Mouse (Mus musculus) kidney, postnatal 0 days (tissue): ENCODE results near the gene Cdk6. TPM values are rescaled to one million over a fixed set of nuclear protein-coding genes. Genes with fewer than 3 reads are reported as not detected.

Experiments
- ATAC-seq: fragments of 200-750 bp; cut with Nextera tagmentation; replicated peaks from 2 replicates; pipeline ENCODE4 v1.8.0; 2017; ENCODE audit warnings: low read depth, moderate number of reproducible peaks, moderate TSS enrichment, moderate library complexity; ENCODE audit not compliant: low FRiP score
- DNase-seq: peaks from one replicate; pipeline ENCODE4 v3.0.0-alpha.2; 2016; ENCODE audit warnings: low spot score
- H3K27ac ChIP-seq: fragments of 300-500 bp; sonication (generic); 2 replicates; pipeline ENCODE4 v1.5.1; 2014; ENCODE audit warnings: mild to moderate bottlenecking
- H3K27me3 ChIP-seq: fragments of 300-500 bp; sonication (generic); 2 replicates; pipeline ENCODE4 v1.6.1; 2014; ENCODE audit warnings: low read length, mixed read lengths; ENCODE audit not compliant: insufficient read depth
- H3K36me3 ChIP-seq: fragments of 300-500 bp; sonication (generic); 2 replicates; pipeline ENCODE4 v1.6.1; 2014; ENCODE audit warnings: low read length, mixed read lengths; ENCODE audit not compliant: insufficient read depth
- H3K4me1 ChIP-seq: fragments of 300-500 bp; sonication (generic); replicated peaks from 2 replicates; pipeline ENCODE4 v1.6.1; 2014; ENCODE audit warnings: antibody characterized with exemption, low read length, mixed read lengths; ENCODE audit not compliant: insufficient read depth
- H3K4me2 ChIP-seq: fragments of 300-500 bp; sonication (generic); 2 replicates; pipeline ENCODE4 v1.6.1; 2014; ENCODE audit warnings: mild to moderate bottlenecking, low read length, moderate library complexity, mixed read lengths
- H3K4me3 ChIP-seq: fragments of 300-500 bp; sonication (generic); replicated peaks from 2 replicates; pipeline ENCODE4 v1.5.1; 2014; ENCODE audit warnings: low read depth, low read length
- H3K9ac ChIP-seq: fragments of 300-500 bp; sonication (generic); 2 replicates; pipeline ENCODE4 v1.6.1; 2014; ENCODE audit warnings: low read depth, low read length
- H3K9me3 ChIP-seq: fragments of 300-500 bp; sonication (generic); replicated peaks from 2 replicates; pipeline ENCODE4 v1.6.1; 2016; ENCODE audit warnings: low read length, inconsistent platforms, mixed read lengths
- CTCF ChIP-seq: IDR thresholded peaks from 2 replicates; pipeline ENCODE4 v1.5.1; 2016; ENCODE audit warnings: antibody characterized with exemption, low read depth, mild to moderate bottlenecking, moderate library complexity
- WGBS: fragments of 180-500 bp; shearing (Covaris S2); extraction: QIAGEN DNeasy Blood & Tissue Kit; methylation state at CpG from one replicate; pipeline ENCODE4 v1.1.7; 2014; 5-methylcytosine and 5-hydroxymethylcytosine counted together
- polyA plus RNA-seq: library from polyadenylated mRNA; unstranded; fragments of >200 nt; fragmentation: Nextera tagmentation; extraction: Ambion mirVana; gene quantifications from 2 replicates; pipeline ENCODE4 v1.2.1, GENCODE M21; 2015

The Cdk6 gene
- polyA plus RNA-seq, 1 experiment from 2014 or later = 20.1 TPM

DNA sequence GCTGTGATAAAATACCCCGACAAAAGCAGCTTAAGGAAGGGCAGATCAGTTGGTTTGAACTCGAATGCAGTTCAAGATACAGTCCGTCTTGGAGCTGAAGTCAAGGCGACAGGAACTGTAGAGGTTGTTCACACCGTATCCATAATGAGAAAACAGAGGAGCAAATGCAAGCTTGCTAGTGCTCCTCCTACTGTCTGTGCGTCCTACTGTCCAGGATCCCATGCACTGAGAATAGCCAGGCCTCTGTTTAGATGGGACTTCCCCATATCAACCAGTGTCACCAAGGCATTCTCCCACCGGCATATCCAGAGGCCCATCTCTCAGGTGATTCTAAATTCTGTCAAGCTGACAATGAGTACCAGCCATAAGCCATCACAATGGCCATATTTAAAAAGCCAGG lies 18.6 kb downstream of the Cdk6 start:
- no peaks in the 10 kb centered on the region for H3K27me3 ChIP-seq

DNA sequence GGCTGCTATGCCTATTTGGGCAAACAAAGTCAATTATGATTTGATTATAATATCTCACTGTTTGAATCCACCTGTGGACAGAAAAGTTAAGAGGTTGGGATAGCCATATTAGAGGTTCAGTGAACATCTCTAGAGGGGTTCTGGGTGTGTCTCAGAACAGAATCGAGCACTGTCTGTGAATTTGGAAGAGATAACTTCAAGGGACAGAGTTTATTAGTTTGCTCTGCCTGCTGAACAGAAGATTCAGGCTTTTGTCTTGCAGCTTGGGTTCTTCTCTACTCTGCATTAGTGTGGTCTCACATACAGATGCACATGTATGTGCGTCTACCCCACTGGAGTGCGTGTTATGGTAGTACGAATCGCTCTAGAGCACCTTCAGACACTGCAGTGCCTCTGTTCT lies 20.0 kb downstream of the Cdk6 start:
- Histone ChIP-seq H3K27me3 (no peaks in the 10 kb centered on the region), H3K36me3 (no peaks in the 10 kb centered on the region), H3K9ac (no peak overlapping the region), H3K4me2 (no peak overlapping the region), H3K4me3 (no peak overlapping the region), H3K27ac (no peak overlapping the region), H3K9me3 (no peaks in the 10 kb centered on the region), H3K4me1 (no peaks in the 10 kb centered on the region)
- WGBS = 92% methylated on average over 5 of the region's 5 CpGs
- no peak for DNase-seq
- ATAC-seq = no peak
- no peak for TF ChIP-seq CTCF

More for the DNA sequence above, 18.6 kb downstream of the Cdk6 start:
- no peak overlapping the region for H3K27ac ChIP-seq
- ATAC-seq (no peak), DNase-seq (no peak)
- WGBS = 80% methylated on average over 7 of the region's 7 CpGs
- H3K4me3 ChIP-seq = no peak overlapping the region
- H3K36me3 ChIP-seq = no peaks in the 10 kb centered on the region
- H3K4me1 ChIP-seq = no peaks in the 10 kb centered on the region
- no peak overlapping the region for H3K4me2 ChIP-seq
- no peak overlapping the region for H3K9ac ChIP-seq
- no peak for TF ChIP-seq CTCF
- H3K9me3 ChIP-seq = no peaks in the 10 kb centered on the region

DNA sequence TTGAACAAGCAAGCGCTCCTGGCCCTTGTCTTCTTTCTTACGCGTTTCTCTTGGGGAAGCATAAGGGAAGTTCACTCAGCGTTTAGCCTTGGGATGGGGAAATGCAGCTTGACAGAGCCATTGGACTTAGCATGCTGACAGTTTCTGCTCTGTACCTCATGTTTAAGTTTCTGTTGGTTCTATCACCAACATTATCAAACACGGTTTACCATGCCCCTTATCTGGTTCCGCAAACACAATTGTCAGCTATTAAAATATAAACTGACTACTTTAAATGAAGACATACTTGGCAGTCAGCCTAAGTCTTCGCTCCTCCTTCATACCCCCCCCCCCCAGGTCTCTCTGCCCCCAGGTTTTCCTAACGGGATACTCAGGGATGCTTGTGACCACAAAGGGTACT lies 20.8 kb downstream of the Cdk6 start:
- Histone ChIP-seq H3K4me2 (no peak overlapping the region), H3K27ac (no peak overlapping the region), H3K36me3 (no peaks in the 10 kb centered on the region), H3K4me3 (no peak overlapping the region), H3K4me1 (no peaks in the 10 kb centered on the region), H3K27me3 (no peaks in the 10 kb centered on the region), H3K9ac (no peak overlapping the region), H3K9me3 (no peaks in the 10 kb centered on the region)
- WGBS = 84% methylated on average over 8 of the region's 8 CpGs
- no peak for TF ChIP-seq CTCF
- ATAC-seq (no peak), DNase-seq (no peak)

DNA sequence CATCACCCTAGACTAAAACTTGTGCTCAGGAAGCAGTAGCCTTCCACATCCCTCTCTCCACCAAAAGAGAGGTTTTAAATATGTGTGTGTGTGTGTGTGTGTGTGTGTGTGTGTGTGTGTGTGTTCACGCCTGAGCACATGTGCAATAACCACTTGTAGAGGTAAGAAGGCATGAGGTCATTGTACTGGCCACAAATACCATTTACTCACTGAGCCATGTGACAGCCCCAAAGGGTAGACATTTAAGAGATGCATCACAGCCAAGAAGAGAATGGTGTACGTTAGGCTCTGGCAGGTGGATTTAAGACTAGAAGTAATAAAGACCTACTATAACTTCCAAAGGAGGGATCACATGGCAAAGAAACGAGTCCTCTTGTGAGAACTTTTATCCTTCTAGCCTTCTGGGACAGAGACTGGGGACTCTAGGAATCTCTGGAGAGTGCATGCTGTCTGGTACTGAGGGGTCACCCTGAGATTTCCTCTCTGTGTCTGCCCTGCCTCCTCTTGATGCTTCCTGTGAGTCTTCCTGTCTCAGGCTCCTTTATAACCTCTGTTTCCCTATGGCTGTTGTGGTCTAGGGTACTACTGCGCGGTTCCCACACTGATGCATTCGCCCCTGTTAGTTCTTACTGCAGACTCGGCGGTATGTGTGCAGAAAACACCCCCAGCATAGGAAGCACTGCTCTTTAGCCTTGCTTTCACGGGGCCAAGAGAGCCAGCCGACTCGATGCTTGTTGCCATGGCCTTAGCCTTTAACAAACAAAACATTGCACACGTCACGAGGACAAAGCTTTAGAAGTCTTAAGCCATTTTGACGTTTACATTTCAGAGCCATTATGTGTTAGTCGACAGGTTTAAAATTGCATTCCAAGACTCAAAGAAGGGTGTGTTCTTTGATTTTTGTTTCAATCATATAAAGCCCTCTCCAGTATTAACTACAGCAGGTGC lies 22.0 kb downstream of the Cdk6 start:
- H3K27me3 ChIP-seq = no peaks in the 10 kb centered on the region
- H3K9me3 ChIP-seq = no peaks in the 10 kb centered on the region
- H3K9ac ChIP-seq = no peak overlapping the region
- ATAC-seq (no peak), DNase-seq (no peak)
- no peak overlapping the region for H3K27ac ChIP-seq
- H3K4me1 ChIP-seq = no peaks in the 10 kb centered on the region
- no peak for TF ChIP-seq CTCF
- no peaks in the 10 kb centered on the region for H3K36me3 ChIP-seq
- WGBS = 70% methylated on average over 15 of the region's 15 CpGs
- no peak overlapping the region for H3K4me3 ChIP-seq
- H3K4me2 ChIP-seq = no peak overlapping the region

DNA sequence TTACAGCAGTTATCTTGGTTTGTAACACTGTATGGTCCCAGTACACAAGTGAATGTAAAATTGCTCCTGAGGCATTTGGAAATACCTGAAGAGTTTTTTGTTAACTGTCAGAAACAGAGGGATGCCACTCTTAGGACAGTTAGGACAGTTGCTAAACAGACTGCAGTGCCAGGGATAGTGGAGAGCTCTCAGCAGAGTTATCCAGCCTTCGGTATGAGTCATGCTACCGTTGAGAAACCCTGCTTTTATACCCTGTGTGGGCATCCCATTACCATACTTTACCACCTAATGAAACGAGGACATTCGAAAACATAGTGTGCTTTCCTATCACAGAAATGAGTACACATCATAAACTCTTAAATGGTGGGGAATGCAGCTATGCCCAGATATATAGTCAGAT lies 25.8 kb downstream of the Cdk6 start:
- H3K27ac ChIP-seq = no peak overlapping the region
- no peaks in the 10 kb centered on the region for H3K9me3 ChIP-seq
- no peak overlapping the region for H3K9ac ChIP-seq
- H3K4me3 ChIP-seq = no peak overlapping the region
- no peak for TF ChIP-seq CTCF
- 89% methylated on average over 4 of the region's 4 CpGs for WGBS
- no peaks in the 10 kb centered on the region for H3K36me3 ChIP-seq
- ATAC-seq (no peak), DNase-seq (no peak)
- H3K4me2 ChIP-seq = no peak overlapping the region
- H3K4me1 ChIP-seq = no peaks in the 10 kb centered on the region
- H3K27me3 ChIP-seq = no peaks in the 10 kb centered on the region

DNA sequence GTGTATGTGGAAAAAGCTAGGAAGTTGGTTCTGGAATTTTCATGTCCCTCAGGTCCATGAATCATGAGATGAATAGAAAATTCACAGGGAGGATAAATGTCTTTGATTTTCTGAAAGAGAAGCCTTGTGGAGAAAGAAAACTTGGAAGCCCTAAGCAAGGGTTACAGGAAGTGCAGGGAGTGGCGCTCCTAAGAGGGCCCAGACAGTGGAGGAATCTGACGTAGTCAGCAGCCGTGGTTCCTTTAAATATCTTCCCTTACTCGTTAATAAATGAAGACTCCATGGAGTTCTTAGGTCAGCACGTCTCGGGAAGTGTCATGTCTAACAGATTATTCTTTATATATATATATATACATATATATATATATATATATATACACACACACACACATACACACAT lies 28.0 kb downstream of the Cdk6 start:
- H3K4me1 ChIP-seq = no peaks in the 10 kb centered on the region
- H3K4me3 ChIP-seq = no peak overlapping the region
- no peaks in the 10 kb centered on the region for H3K9me3 ChIP-seq
- WGBS = 34% methylated on average over 6 of the region's 6 CpGs
- 0 out of 2 replicates have a peak overlapping the region, but pooled peaks have one; percentile 19 for H3K27ac ChIP-seq
- no peaks in the 10 kb centered on the region for H3K27me3 ChIP-seq
- 0 out of 2 replicates have a peak, but pooled peaks have one; percentile 40 for ATAC-seq
- H3K36me3 ChIP-seq = no peaks in the 10 kb centered on the region
- no peak overlapping the region for H3K9ac ChIP-seq
- TF ChIP-seq CTCF = no peak
- DNase-seq = peak; percentile 72
- no peak overlapping the region for H3K4me2 ChIP-seq

DNA sequence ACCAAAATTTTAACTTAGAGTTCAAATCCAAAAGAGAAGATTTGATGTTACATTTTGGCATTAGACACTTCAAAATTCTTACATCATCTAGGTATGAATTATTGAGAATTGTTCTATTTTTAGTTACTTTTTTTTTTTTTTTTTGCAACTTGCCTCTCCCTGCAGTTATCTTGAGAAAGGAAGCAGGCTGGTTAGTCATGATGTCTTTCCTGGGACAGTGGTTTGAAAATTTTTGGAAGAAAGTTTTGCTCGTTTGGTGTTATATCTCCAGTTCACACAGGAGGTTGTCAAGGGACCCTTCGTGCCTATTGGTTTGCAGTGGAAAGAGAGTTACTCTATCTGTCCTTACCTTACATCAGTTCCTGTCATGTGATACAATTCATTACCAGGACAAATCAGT lies 29.9 kb downstream of the Cdk6 start:
- Histone ChIP-seq H3K36me3 (no peaks in the 10 kb centered on the region), H3K4me3 (no peak overlapping the region), H3K4me1 (no peaks in the 10 kb centered on the region), H3K9ac (no peak overlapping the region), H3K4me2 (no peak overlapping the region), H3K9me3 (no peaks in the 10 kb centered on the region), H3K27me3 (no peaks in the 10 kb centered on the region), H3K27ac (no peak overlapping the region)
- DNase-seq = no peak
- WGBS = 79% methylated on average over 2 of the region's 2 CpGs
- no peak for TF ChIP-seq CTCF
- no peak for ATAC-seq
